Mouse (Mus musculus): ENCODE data around the gene Vipr1.

DNA sequence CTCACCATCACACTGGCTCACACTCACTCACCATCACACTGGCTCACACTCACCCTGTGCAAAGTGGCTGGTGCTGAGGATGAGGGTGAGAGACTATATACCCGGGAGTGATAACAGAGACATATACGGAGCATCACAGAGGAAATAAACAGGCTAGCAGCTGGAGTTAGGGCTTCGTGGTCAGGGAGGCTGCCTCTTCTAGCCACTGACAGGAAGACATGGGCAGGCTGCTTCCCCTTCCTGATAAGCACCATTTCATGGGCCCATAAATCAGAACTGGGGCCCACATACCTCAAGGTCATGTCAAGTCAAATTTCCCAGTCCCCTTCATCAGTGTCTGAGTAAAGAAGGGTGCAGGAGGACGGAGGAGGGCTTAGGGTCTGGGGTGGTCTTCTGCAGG, 34.6 kb downstream of the Vipr1 start:
- TF ChIP-seq HCFC1 (IDR thresholded peaks at IDR 0.05; ENCODE audit: borderline replicate concordance, insufficient read depth, low read length) (no peak), ZC3H11A (IDR thresholded peaks at IDR 0.05; ENCODE audit: borderline replicate concordance, low read depth, low read length) (no peak), CHD2 (IDR thresholded peaks at IDR 0.05; ENCODE audit: low read depth, low read length) (no peak), MAFK (IDR thresholded peaks at IDR 0.05; ENCODE audit: insufficient read depth, low read depth, low read length) (no peak), ZNF384 (IDR thresholded peaks at IDR 0.05; ENCODE audit: low read depth, low read length) (no peak)
